Comparison of ENCODE assay signal across 8 mouse cellular contexts in genomic region chr2:77171444-77172240, GRCm38 (mm10). TPM values are rescaled to one million over a fixed set of nuclear protein-coding genes. Genes with fewer than 3 reads are reported as not detected.
DNase-seq lines count a peak whose midpoint lies in the region; ATAC-seq lines count a peak whose summit lies in the region.

No protein-coding gene starts in this region.

- peaks cover 17% of the 10 kb centered on the region for H3K4me1 ChIP-seq in forebrain, embryonic 16.5 days (replicated peaks; ENCODE audit: control insufficient read depth, insufficient read depth, low read length)
- H3K4me1 ChIP-seq in hindbrain, embryonic 13.5 days (replicated peaks): peaks cover 45% of the 10 kb centered on the region
- peaks cover 33% of the 10 kb centered on the region for H3K4me1 ChIP-seq in stomach, embryonic 16.5 days (ENCODE audit: control insufficient read depth, insufficient read depth, low read length)

- H3K27ac ChIP-seq in forebrain, embryonic 16.5 days (ENCODE audit: low read length): no peak overlapping the region
- H3K27ac ChIP-seq in hindbrain, embryonic 13.5 days: no peak overlapping the region; the same call in 1 of the 2 replicates
- H3K27ac ChIP-seq in stomach, embryonic 16.5 days (ENCODE audit: low read length): peak overlapping the region; percentile 75

- peak overlapping the region; percentile 17; the same call in 1 of the 2 replicates for H3K4me3 ChIP-seq in forebrain, embryonic 16.5 days (replicated peaks; ENCODE audit: low read length)
- no peak overlapping the region for H3K4me3 ChIP-seq in hindbrain, embryonic 13.5 days
- peak overlapping the region; percentile 7 for H3K4me3 ChIP-seq in stomach, embryonic 16.5 days (replicated peaks; ENCODE audit: low read length)

- peak; percentile 51 for ATAC-seq in forebrain, embryonic 16.5 days
- ATAC-seq in hindbrain, embryonic 13.5 days (ENCODE audit: low FRiP score): peak; percentile 27; the same call in 1 of the 2 replicates
- ATAC-seq in stomach, embryonic 16.5 days (ENCODE audit: insufficient read depth, low FRiP score): peak; percentile 72

- no peaks in the 10 kb centered on the region for H3K27me3 ChIP-seq in forebrain, embryonic 16.5 days (replicated peaks; ENCODE audit: control insufficient read depth, insufficient read depth, low read length)
- H3K27me3 ChIP-seq in hindbrain, embryonic 13.5 days: 0 out of 2 replicates have a peak, but pooled peaks cover 4% of the 10 kb centered on the region
- H3K27me3 ChIP-seq in stomach, embryonic 16.5 days (ENCODE audit: control insufficient read depth, insufficient read depth, low read length): no peaks in the 10 kb centered on the region

- peak overlapping the region; percentile 37 for H3K4me2 ChIP-seq in forebrain, embryonic 16.5 days (ENCODE audit: low read length)
- peak overlapping the region; percentile 6; the same call in 1 of the 2 replicates for H3K4me2 ChIP-seq in hindbrain, embryonic 13.5 days
- H3K4me2 ChIP-seq in stomach, embryonic 16.5 days (ENCODE audit: low read depth, low read length): peak overlapping the region; percentile 53

- intact Hi-C loops in left cerebral cortex, postnatal 4 days (cut with DNase I): no loop called here

- no peaks in the 10 kb centered on the region for H3K36me3 ChIP-seq in forebrain, embryonic 16.5 days (ENCODE audit: control insufficient read depth, insufficient read depth)
- no peaks in the 10 kb centered on the region for H3K36me3 ChIP-seq in hindbrain, embryonic 13.5 days
- no peaks in the 10 kb centered on the region for H3K36me3 ChIP-seq in stomach, embryonic 16.5 days (ENCODE audit: control insufficient read depth, insufficient read depth, low read length)

- H3K9ac ChIP-seq in forebrain, embryonic 16.5 days (replicated peaks; ENCODE audit: low read depth, low read length): 0 out of 2 replicates have a peak overlapping the region, but pooled peaks have one; percentile 8
- no peak overlapping the region for H3K9ac ChIP-seq in hindbrain, embryonic 13.5 days
- H3K9ac ChIP-seq in stomach, embryonic 16.5 days (ENCODE audit: low read length): peak overlapping the region; percentile 43

- WGBS in forebrain, embryonic 16.5 days: 29% methylated on average over 23 of the region's 23 CpGs
- WGBS in hindbrain, embryonic 13.5 days: 54% methylated on average over 23 of the region's 23 CpGs
- WGBS in stomach, embryonic 16.5 days: 18% methylated on average over 23 of the region's 23 CpGs

- no peaks in the 10 kb centered on the region for H3K9me3 ChIP-seq in forebrain, embryonic 16.5 days (ENCODE audit: control insufficient read depth, low read length)
- no peaks in the 10 kb centered on the region for H3K9me3 ChIP-seq in hindbrain, embryonic 13.5 days
- H3K9me3 ChIP-seq in stomach, embryonic 16.5 days (replicated peaks; ENCODE audit: control insufficient read depth, low read length): no peaks in the 10 kb centered on the region

- peak; percentile 35 to 52 for DNase-seq in left cerebral cortex, adult 18-20 months (ENCODE audit: low spot score in 2 of 2)
- no peak for DNase-seq in left cerebral cortex, postnatal 4 days
- peak; percentile 23 to 26 for DNase-seq in layer of hippocampus, postnatal 36 days
- peak; percentile 60 for DNase-seq in lung, postnatal 25 days (ENCODE audit: low spot score)
- DNase-seq in MN1 (ENCODE audit: low spot score): no peak

RNA-seq across cellular contexts. Expression of gene Ccdc141, which starts 1.2 kb away (rescaled TPM):
- 10 to 100 TPM; 18.4 to 21.2 TPM for total RNA-seq in left cerebral cortex, adult 18-20 months (2021)
- total RNA-seq in left cerebral cortex, postnatal 4 days (2021): 10 to 100 TPM; 16.8 to 18.3 TPM
- polyA plus RNA-seq in forebrain, embryonic 16.5 days (2015; fragmentation: Nextera tagmentation; extraction: Ambion mirVana): 4.8 and 6.1 TPM in 2 replicates
- 6.9 and 7.3 TPM in 2 replicates for polyA plus RNA-seq in hindbrain, embryonic 13.5 days (2015; fragmentation: Nextera tagmentation; extraction: Ambion mirVana)
- total RNA-seq in layer of hippocampus, postnatal 36 days (2021): 10 to 100 TPM; 27.4 to 32.7 TPM
- polyA plus RNA-seq in stomach, embryonic 16.5 days (2015; fragmentation: Nextera tagmentation; extraction: Ambion mirVana): 12.1 and 12.9 TPM in 2 replicates

Comparison
In these comparisons a context has a peak if more than half of its experiments do, and no peak if none do; other contexts are left out.
1. DNase-seq: peak in left cerebral cortex, adult 18-20 months (2 of 2), layer of hippocampus, postnatal 36 days (2 of 2) and lung, postnatal 25 days (single experiment); none in left cerebral cortex, postnatal 4 days (single experiment) and MN1 (single experiment).
2. Peak in every context shown above with its lines, with median percentiles within 50 percentile points of each other: ATAC-seq and H3K4me2 ChIP-seq.